Mouse (Mus musculus) erythroblast, adult 5-6 weeks (primary cell): ENCODE measurements around the gene Slc13a3. TPM values are rescaled to one million over a fixed set of nuclear protein-coding genes. Genes with fewer than 3 reads are reported as not detected.

Experiments
- ATAC-seq: replicated peaks from 2 replicates; pipeline ENCODE4 v1.8.0; 2016; ENCODE audit warnings: moderate number of reproducible peaks, mild to moderate bottlenecking, moderate TSS enrichment, inconsistent platforms; ENCODE audit not compliant: poor library complexity, low FRiP score, severe bottlenecking
- total RNA-seq, 2 experiments: library from RNA; stranded (forward) in 1 of 2; stranded (reverse) in 1 of 2; fragments of 150-400 nt in 1 of 2; fragments of 200-764, 138-1000 nt in 1 of 2; gene quantifications; 2 replicates each; pipeline versions ENCODE4 v1.2.3 to v1.2.4; 2015 to 2017; ENCODE audit warnings: low replicate concordance in 2 of 2

Gene Slc13a3
- total RNA-seq, 2 experiments from 2014 or later: not detected

GRCm38 (mm10) chr2:165484152-165484551 is 11.1 kb upstream of the Slc13a3 start:
- ATAC-seq: no peak

- no peak for ATAC-seq
Observed at GRCm38 (mm10) chr2:165482003-165482402, 9.0 kb upstream of the Slc13a3 start.

GRCm38 (mm10) chr2:165475850-165476249 is 2.8 kb upstream of the Slc13a3 start:
- no peak for ATAC-seq

- ATAC-seq: no peak
Observed at GRCm38 (mm10) chr2:165475412-165475811, 2.4 kb upstream of the Slc13a3 start.

GRCm38 (mm10) chr2:165471943-165472342 is 1.1 kb downstream of the Slc13a3 start:
- ATAC-seq: no peak

- no peak for ATAC-seq
Observed at GRCm38 (mm10) chr2:165470167-165470566, 2.9 kb downstream of the Slc13a3 start.

- no peak for ATAC-seq
Observed at GRCm38 (mm10) chr2:165467824-165468452, 5.1 kb downstream of the Slc13a3 start.

- no peak for ATAC-seq
Observed at GRCm38 (mm10) chr2:165459663-165460062, 13.4 kb downstream of the Slc13a3 start.

- ATAC-seq: no peak
Observed at GRCm38 (mm10) chr2:165458189-165458588, 14.8 kb downstream of the Slc13a3 start.

- no peak for ATAC-seq
Observed at GRCm38 (mm10) chr2:165456710-165457109, 16.3 kb downstream of the Slc13a3 start.

GRCm38 (mm10) chr2:165452730-165453693 is 20.0 kb downstream of the Slc13a3 start:
- no peak for ATAC-seq

GRCm38 (mm10) chr2:165448475-165448874 is 24.6 kb downstream of the Slc13a3 start:
- no peak for ATAC-seq

- no peak for ATAC-seq
Observed at GRCm38 (mm10) chr2:165444861-165445260, 28.2 kb downstream of the Slc13a3 start.

GRCm38 (mm10) chr2:165442981-165443380 is 30.0 kb downstream of the Slc13a3 start:
- no peak for ATAC-seq

GRCm38 (mm10) chr2:165441613-165442012 is 31.4 kb downstream of the Slc13a3 start:
- no peak for ATAC-seq

GRCm38 (mm10) chr2:165439613-165440012 is 33.4 kb downstream of the Slc13a3 start:
- ATAC-seq: no peak

- no peak for ATAC-seq
Observed at GRCm38 (mm10) chr2:165438881-165439280, 34.1 kb downstream of the Slc13a3 start.

GRCm38 (mm10) chr2:165428694-165429093 is 44.3 kb downstream of the Slc13a3 start:
- ATAC-seq: no peak

GRCm38 (mm10) chr2:165420195-165420594 is 52.8 kb downstream of the Slc13a3 start:
- ATAC-seq: no peak

- ATAC-seq: no peak
Observed at GRCm38 (mm10) chr2:165419670-165420111, 53.3 kb downstream of the Slc13a3 start.

- no peak for ATAC-seq
Observed at GRCm38 (mm10) chr2:165418577-165418976, 54.5 kb downstream of the Slc13a3 start.
